In the genomic region with DNA sequence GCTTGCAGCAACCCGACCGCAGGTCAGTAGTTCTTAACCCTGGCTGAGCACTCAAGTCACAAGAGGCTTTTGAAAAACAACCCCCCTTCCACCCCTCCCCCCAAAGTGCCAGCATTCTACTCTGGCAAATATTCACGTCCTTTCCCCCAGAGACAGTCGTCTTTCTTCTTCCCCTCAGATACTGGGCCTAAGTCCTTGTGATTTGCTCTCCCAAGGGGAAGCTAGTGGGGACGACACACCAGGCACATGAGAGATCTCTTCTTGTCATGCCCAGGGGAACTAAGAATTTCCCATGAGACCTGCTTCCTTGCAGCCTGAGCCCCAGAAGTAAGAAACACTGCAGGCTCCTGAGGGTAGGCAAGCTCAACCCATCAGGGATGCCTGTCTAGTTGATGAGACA, we compare ENCODE assay signal across 24 mouse cellular contexts. TPM values are rescaled to one million over a fixed set of nuclear protein-coding genes. Genes with fewer than 3 reads are reported as not detected.
A peak's percentile ranks its signal among the peaks of the same experiment; 100 is the strongest.
DNase-seq lines count a peak whose midpoint lies in the region; ATAC-seq and TF ChIP-seq lines count a peak whose summit lies in the region.
"Had no signal": no experiment of that assay in that cellular context is flagged by ENCODE, and none has a peak within 500 bp of the region (broad histone marks: within the 10 kb centered on the region; RNA-seq: fewer than 3 reads in every experiment).

No protein-coding gene starts in this region.

- intact Hi-C loops in heart, postnatal 36 days (cut with DNase I) = no loop called here

- H3K9ac ChIP-seq in heart, embryonic 12.5 days = peak overlapping the region; percentile 36; the same call in 1 of the 2 replicates
- no peak overlapping the region for H3K9ac ChIP-seq in CH12.LX (ENCODE audit: insufficient read depth, low read depth)
- H3K9ac ChIP-seq: forebrain, embryonic 15.5 days; hindbrain, embryonic 13.5 days; limb, embryonic 15.5 days; midbrain, embryonic 12.5 days had no signal

- no peak for TF ChIP-seq POLR2A in CH12.LX (IDR thresholded peaks at IDR 0.05; ENCODE audit: low read depth, low read length)
- no peak for TF ChIP-seq POLR2A in olfactory bulb, adult 2 months (IDR thresholded peaks at IDR 0.05; ENCODE audit: insufficient read depth, low read depth, low read length)

- TF ChIP-seq CTCF in CH12.LX (conservative IDR thresholded peaks at IDR 0.05 in 1 of 2, IDR thresholded peaks at IDR 0.05 in 1 of 2; ENCODE audit: low read depth in 2 of 2, low read length in 2 of 2) = no peak
- no peak for TF ChIP-seq CTCF in olfactory bulb, adult 2 months (IDR thresholded peaks at IDR 0.05; ENCODE audit: insufficient read depth, low read depth, low read length)

- TF ChIP-seq EP300 in CH12.LX (IDR thresholded peaks at IDR 0.05; ENCODE audit: low read length) = no peak

- peaks cover 22% of the 10 kb centered on the region for H3K4me1 ChIP-seq in heart, embryonic 12.5 days (replicated peaks)
- peaks cover 32 to 57% of the 10 kb centered on the region in 2 experiments for H3K4me1 ChIP-seq in CH12.LX (ENCODE audit: control insufficient read depth in 1 of 2, insufficient read depth in 2 of 2)
- peaks cover 16% of the 10 kb centered on the region for H3K4me1 ChIP-seq in olfactory bulb, adult 2 months (ENCODE audit: control insufficient read depth, insufficient read depth, low read length)
- H3K4me1 ChIP-seq: forebrain, embryonic 15.5 days; hindbrain, embryonic 13.5 days; limb, embryonic 15.5 days; midbrain, embryonic 12.5 days; neural tube, embryonic 13.5 days had no signal

- dilution Hi-C loops in CH12.LX (cut with MboI; ENCODE audit: extremely low pct_ligation_motif_present, extremely low pct_unique_long_range_greater_than_20kb, low sequenced_read_pairs) = no loop called here

- peaks cover 4% of the 10 kb centered on the region; the same call in 1 of the 2 replicates for H3K36me3 ChIP-seq in heart, embryonic 12.5 days
- no peaks in the 10 kb centered on the region for H3K36me3 ChIP-seq in CH12.LX (replicated peaks in 1 of 2; ENCODE audit: control insufficient read depth in 1 of 2, insufficient read depth in 1 of 2, low read length in 1 of 2)
- H3K36me3 ChIP-seq: forebrain, embryonic 15.5 days; hindbrain, embryonic 13.5 days; limb, embryonic 15.5 days; midbrain, embryonic 12.5 days; neural tube, embryonic 13.5 days had no signal

- H3K27ac ChIP-seq in heart, embryonic 12.5 days (ENCODE audit: poor library complexity, severe bottlenecking) = no peak overlapping the region
- no peak overlapping the region; the same call in 1 of the 2 replicates for H3K27ac ChIP-seq in CH12.LX (ENCODE audit: insufficient read depth, low read depth)
- peak overlapping the region; percentile 75 for H3K27ac ChIP-seq in olfactory bulb, adult 2 months (ENCODE audit: insufficient read depth, low read depth, low read length)
- H3K27ac ChIP-seq: forebrain, embryonic 15.5 days; hindbrain, embryonic 13.5 days; layer of hippocampus, adult 2 months; limb, embryonic 15.5 days; midbrain, embryonic 12.5 days; neural tube, embryonic 13.5 days; stomach, postnatal 0 days had no signal

- ATAC-seq in heart, embryonic 12.5 days (ENCODE audit: insufficient number of reproducible peaks, low FRiP score) = no peak
- ATAC-seq: forebrain, embryonic 15.5 days had no signal

- 38% methylated on average over 5 of the region's 5 CpGs for WGBS in heart, embryonic 12.5 days
- WGBS in olfactory bulb, adult 2 months = 54% methylated on average over 5 of the region's 5 CpGs

- no peak overlapping the region for H3K4me3 ChIP-seq in heart, embryonic 12.5 days
- H3K4me3 ChIP-seq in CH12.LX (replicated peaks in 1 of 3; ENCODE audit: low read depth in 2 of 3, low read length in 2 of 3, poor library complexity in 1 of 3) = no peak overlapping the region
- no peak overlapping the region for H3K4me3 ChIP-seq in olfactory bulb, adult 2 months (ENCODE audit: insufficient read depth, low read depth, low read length)
- H3K4me3 ChIP-seq: forebrain, embryonic 15.5 days; hindbrain, embryonic 13.5 days; layer of hippocampus, adult 2 months; limb, embryonic 15.5 days; midbrain, embryonic 12.5 days; neural tube, embryonic 13.5 days had no signal

- peaks cover 5% of the 10 kb centered on the region; the same call in 1 of the 2 replicates for H3K9me3 ChIP-seq in heart, embryonic 12.5 days (replicated peaks)
- H3K9me3 ChIP-seq in CH12.LX (replicated peaks; ENCODE audit: low read length) = peaks cover 16% of the 10 kb centered on the region
- H3K9me3 ChIP-seq: forebrain, embryonic 15.5 days; hindbrain, embryonic 13.5 days; limb, embryonic 15.5 days; midbrain, embryonic 12.5 days; neural tube, embryonic 13.5 days had no signal

- DNase-seq in heart, postnatal 36 days = no peak
- DNase-seq in kidney, postnatal 36 days = peak; percentile 39 to 41
- no peak for DNase-seq in kidney, postnatal 4 days
- DNase-seq in CH12.LX (ENCODE audit: extremely low read depth) = peak; percentile 74
- no peak for DNase-seq in thymus, postnatal 36 days
- DNase-seq: cerebellum, adult 11-12 months; cerebellum, postnatal 25 days; embryo, embryonic 11 days; gastrocnemius, postnatal 36 days; layer of hippocampus, postnatal 36 days had no signal

- in situ Hi-C loops in CH12.LX (cut with MboI; ENCODE audit: low pct_ligation_motif_present, low pct_unique_long_range_greater_than_20kb, low sequenced_read_pairs) = no loop called here

- no peak overlapping the region for H3K4me2 ChIP-seq in heart, embryonic 12.5 days
- peak overlapping the region; percentile 31; the same call in 1 of the 2 replicates for H3K4me2 ChIP-seq in CH12.LX (ENCODE audit: insufficient read depth, low read depth, poor library complexity, severe bottlenecking)
- H3K4me2 ChIP-seq: forebrain, embryonic 15.5 days; hindbrain, embryonic 13.5 days; limb, embryonic 15.5 days; midbrain, embryonic 12.5 days; neural tube, embryonic 13.5 days had no signal

- TF ChIP-seq RAD21 in CH12.LX (IDR thresholded peaks at IDR 0.05; ENCODE audit: low read depth, low read length) = no peak

- H3K27me3 ChIP-seq in heart, embryonic 12.5 days (replicated peaks) = no peaks in the 10 kb centered on the region
- H3K27me3 ChIP-seq in CH12.LX (replicated peaks) = no peaks in the 10 kb centered on the region
- H3K27me3 ChIP-seq: forebrain, embryonic 15.5 days; limb, embryonic 15.5 days; neural tube, embryonic 13.5 days had no signal

- H3K79me2 ChIP-seq in CH12.LX (replicated peaks; ENCODE audit: control insufficient read depth, extremely low read depth, insufficient read depth, poor library complexity, severe bottlenecking) = no peaks in the 10 kb centered on the region

TF ChIP-seq in CH12.LX, 34 proteins besides CTCF, POLR2A, EP300 and RAD21:
- no peak for TF ChIP-seq CHD2 (IDR thresholded peaks at IDR 0.05; ENCODE audit: low read length)
- peak; percentile 86 for TF ChIP-seq BHLHE40 (IDR thresholded peaks at IDR 0.05; ENCODE audit: low read depth, low read length)
- TF ChIP-seq ELF1 (IDR thresholded peaks at IDR 0.05; ENCODE audit: low read depth, low read length) = no peak
- TF ChIP-seq ETS1 (conservative IDR thresholded peaks at IDR 0.05; ENCODE audit: low read depth, low read length) = peak; percentile 41; the same call in 1 of the 2 replicates
- TF ChIP-seq IRF4 (IDR thresholded peaks at IDR 0.05; ENCODE audit: low read depth, low read length) = no peak

RNA-seq across cellular contexts. Expression of gene Asb2, which starts 8.4 kb away (rescaled TPM):
- 218 TPM in 2 replicates for polyA plus RNA-seq in heart, embryonic 12.5 days (2016; fragmentation: Nextera tagmentation; extraction: Ambion mirVana)
- 100 to 1,000 TPM; 370 to 512 TPM for total RNA-seq in heart, postnatal 36 days (2021)
- total RNA-seq in CH12.LX (2012; rRNA removed) (4.1 and 5.5 TPM in 2 replicates), CH12.LX (2014; rRNA removed) (5.3 and 6.2 TPM in 2 replicates)
- 2.7 and 3.0 TPM in 2 replicates for polyA plus RNA-seq in CH12.LX (2012; ENCODE audit: insufficient read length, low read depth)
- not detected in 2 replicates for polyA plus RNA-seq in olfactory bulb, adult 2 months (2012; ENCODE audit: insufficient read depth, insufficient read length, low replicate concordance, missing spikeins)

RNA-seq across cellular contexts. Expression of gene Fam181a, which starts 36.6 kb away (rescaled TPM):
- polyA plus RNA-seq in heart, embryonic 12.5 days (2016; fragmentation: Nextera tagmentation; extraction: Ambion mirVana) = 0.20 TPM in 1 of 2 replicates, not detected in the other
- total RNA-seq in heart, postnatal 36 days (2021) = not detected
- total RNA-seq in CH12.LX (2012; rRNA removed) (not detected in 2 replicates), CH12.LX (2014; rRNA removed) (not detected in 2 replicates)
- not detected in 2 replicates for polyA plus RNA-seq in CH12.LX (2012; ENCODE audit: insufficient read length, low read depth)
- not detected in 2 replicates for polyA plus RNA-seq in olfactory bulb, adult 2 months (2012; ENCODE audit: insufficient read depth, insufficient read length, low replicate concordance, missing spikeins)
- total RNA-seq: adrenal gland, postnatal 25 days; gastrocnemius, postnatal 36 days had no signal
- polyA plus RNA-seq: embryonic facial prominence, embryonic 14.5 days; heart, embryonic 16.5 days; inflammation-experienced regulatory T-cells, adult 6 months; kidney, embryonic 16.5 days; limb, embryonic 15.5 days; stomach, postnatal 0 days had no signal

RNA-seq across cellular contexts. Expression of gene Otub2, which starts 41.1 kb away (rescaled TPM):
- polyA plus RNA-seq in heart, embryonic 12.5 days (2016; fragmentation: Nextera tagmentation; extraction: Ambion mirVana) = 17.7 and 18.4 TPM in 2 replicates
- 1 to 10 TPM; 2.6 to 4.5 TPM for total RNA-seq in heart, postnatal 36 days (2021)
- total RNA-seq in CH12.LX (2012; rRNA removed) (5.4 and 11.5 TPM in 2 replicates), CH12.LX (2014; rRNA removed) (6.8 and 7.6 TPM in 2 replicates)
- polyA plus RNA-seq in CH12.LX (2012; ENCODE audit: insufficient read length, low read depth) = 3.0 and 3.1 TPM in 2 replicates
- not detected in 2 replicates for polyA plus RNA-seq in olfactory bulb, adult 2 months (2012; ENCODE audit: insufficient read depth, insufficient read length, low replicate concordance, missing spikeins)

Comparison
In these comparisons a context has a peak if more than half of its experiments do, and no peak if none do; other contexts are left out.
1. DNase-seq: peak in kidney, postnatal 36 days (2 of 2) and CH12.LX (single experiment); none in heart, postnatal 36 days (0 of 2), kidney, postnatal 4 days (0 of 2) and thymus, postnatal 36 days (0 of 2).
2. RNA of gene Asb2, which starts 8.4 kb away (polyA plus RNA-seq): 218 TPM in heart, embryonic 12.5 days; 2.7 to 3.0 TPM in CH12.LX and not detected in olfactory bulb, adult 2 months; every median in the first group is over 10 times any median in the second.